Mouse (Mus musculus) megakaryocyte progenitor cell, adult 5-6 weeks (primary cell): Measurements from ENCODE around the gene Ncbp1. TPM values are rescaled to one million over a fixed set of nuclear protein-coding genes. Genes with fewer than 3 reads are reported as not detected.
"Not testable (repeated sequence)": the region's sequence is repeated elsewhere in the genome, so short reads cannot be mapped to it uniquely, and the experiment has no call there.

Source experiments
- ATAC-seq: replicated peaks from 2 replicates; pipeline ENCODE4 v1.8.0; 2016; ENCODE audit warnings: mild to moderate bottlenecking, moderate TSS enrichment, inconsistent platforms; ENCODE audit not compliant: poor library complexity
- total RNA-seq, 2 experiments: library from RNA; stranded (forward) in 1 of 2; stranded (reverse) in 1 of 2; fragments of 157-497, 149-512 nt in 1 of 2; fragments of 200-1000 nt in 1 of 2; gene quantifications; 2 replicates each; pipeline versions ENCODE4 v1.2.3 to v1.2.4; 2015 to 2017

Gene Ncbp1
- total RNA-seq, 2 experiments from 2014 or later = 81.5 to 108 TPM

- ATAC-seq = peak; percentile 91
These were observed 11.9 kb upstream of the Ncbp1 start for GRCm38 (mm10) chr4:46126541-46126940.

GRCm38 (mm10) chr4:46129311-46130004, 9.0 kb upstream of the Ncbp1 start:
- ATAC-seq = no peak

GRCm38 (mm10) chr4:46130221-46130620, 8.2 kb upstream of the Ncbp1 start:
- ATAC-seq = peak; percentile 87

GRCm38 (mm10) chr4:46131791-46132190, 6.6 kb upstream of the Ncbp1 start:
- no peak for ATAC-seq

GRCm38 (mm10) chr4:46137629-46138286, 655 bp upstream of the Ncbp1 start:
- ATAC-seq = peak; percentile 33

GRCm38 (mm10) chr4:46144323-46144722, 5.9 kb downstream of the Ncbp1 start:
- peak; percentile 65 for ATAC-seq

- no peak for ATAC-seq
These were observed 8.5 kb downstream of the Ncbp1 start for GRCm38 (mm10) chr4:46146881-46147280.

- ATAC-seq = no peak
These were observed 13.6 kb downstream of the Ncbp1 start for GRCm38 (mm10) chr4:46151903-46152544.

GRCm38 (mm10) chr4:46164027-46164426, 25.6 kb downstream of the Ncbp1 start:
- ATAC-seq = peak; percentile 83

GRCm38 (mm10) chr4:46165831-46166230, 27.4 kb downstream of the Ncbp1 start:
- ATAC-seq = 0 out of 2 replicates have a peak, but pooled peaks have one; percentile 20

GRCm38 (mm10) chr4:46171761-46172160, 33.3 kb downstream of the Ncbp1 start:
- no peak for ATAC-seq

- peak; percentile 54; the same call in 1 of the 2 replicates for ATAC-seq
These were observed 37.9 kb downstream of the Ncbp1 start for GRCm38 (mm10) chr4:46176313-46176712.

GRCm38 (mm10) chr4:46177018-46177417, 38.6 kb downstream of the Ncbp1 start:
- no peak for ATAC-seq

GRCm38 (mm10) chr4:46177496-46177895, 39.1 kb downstream of the Ncbp1 start:
- ATAC-seq = no peak

GRCm38 (mm10) chr4:46181168-46181567, 42.8 kb downstream of the Ncbp1 start:
- ATAC-seq = no peak

GRCm38 (mm10) chr4:46182181-46182580, 43.8 kb downstream of the Ncbp1 start:
- ATAC-seq = no peak

GRCm38 (mm10) chr4:46185423-46185822, 47.0 kb downstream of the Ncbp1 start:
- ATAC-seq = no peak

GRCm38 (mm10) chr4:46185890-46186289, 47.5 kb downstream of the Ncbp1 start:
- ATAC-seq = no peak

GRCm38 (mm10) chr4:46186466-46186865, 48.1 kb downstream of the Ncbp1 start:
- ATAC-seq = peak; percentile 39

GRCm38 (mm10) chr4:46192011-46192410, 53.6 kb downstream of the Ncbp1 start:
- ATAC-seq = not testable (repeated sequence)

- peak; percentile 95 for ATAC-seq
These were observed 57.5 kb downstream of the Ncbp1 start, which contains the start of gene Xpa for GRCm38 (mm10) chr4:46195781-46196487. Xpa (minus strand) TSS chr4:46196311.
